Mouse (Mus musculus): Measurements from ENCODE around the gene Dapk3.

The Dapk3 gene

DNA sequence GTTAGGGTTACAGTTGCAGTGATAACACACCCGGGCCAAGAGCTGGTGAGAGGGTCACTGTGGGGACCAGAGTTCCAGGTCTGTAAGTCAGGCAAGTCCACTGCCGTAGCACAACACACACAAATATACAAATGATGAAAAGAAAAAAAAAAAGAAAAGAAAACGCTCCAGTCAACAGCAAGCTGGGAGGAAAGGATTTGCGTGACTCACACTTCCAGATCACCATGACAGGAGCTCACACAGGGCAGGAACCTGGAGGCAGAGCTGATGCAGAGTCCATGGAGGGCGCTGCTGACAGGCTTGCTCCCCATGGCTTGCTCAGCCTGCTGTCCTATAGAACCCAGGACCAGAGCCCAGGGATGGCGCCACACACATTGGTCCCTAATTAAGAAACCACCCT lies 51.4 kb downstream of the Dapk3 start:
- no peak for DNase-seq (ENCODE audit: extremely low read depth, insufficient read length, low spot score)

DNA sequence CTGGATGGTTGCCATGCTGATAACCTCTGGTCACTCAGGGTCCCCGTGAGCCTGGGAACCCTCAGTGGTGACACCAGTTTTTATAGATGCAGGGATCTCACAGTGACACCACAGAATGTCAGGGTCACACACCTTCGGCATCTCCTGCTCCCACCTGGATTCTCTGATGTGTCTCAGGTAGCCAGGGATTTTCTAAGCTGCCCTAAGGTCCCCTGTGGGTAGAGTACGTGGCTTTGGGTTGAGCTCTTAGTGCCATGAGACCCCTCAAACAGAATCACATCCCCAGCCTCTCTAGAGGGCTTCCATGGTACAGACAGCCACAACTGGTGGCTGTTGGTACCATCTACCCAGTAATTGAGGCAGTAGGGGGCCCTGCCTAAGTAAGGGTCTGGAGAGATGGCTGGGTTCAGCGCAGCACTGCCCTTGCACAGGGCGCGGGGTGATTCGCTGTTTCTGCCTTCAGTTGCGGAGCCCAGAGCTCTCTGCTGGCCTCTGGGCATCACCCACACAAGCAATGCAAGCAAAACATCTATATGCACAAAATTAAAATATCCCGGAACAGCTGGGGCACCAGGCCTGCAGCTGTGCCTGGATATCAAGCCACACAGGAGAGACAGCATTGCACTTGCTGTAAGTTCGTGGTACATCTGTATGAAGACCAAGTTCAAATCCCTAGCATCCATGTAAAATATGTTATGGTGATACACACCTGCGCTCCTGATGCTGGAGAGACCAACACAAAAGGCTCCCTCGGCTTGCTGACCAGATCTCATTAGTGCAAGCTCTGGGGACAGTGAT lies 53.9 kb downstream of the Dapk3 start:
- DNase-seq (ENCODE audit: extremely low read depth, insufficient read length, low spot score): no peak

DNA sequence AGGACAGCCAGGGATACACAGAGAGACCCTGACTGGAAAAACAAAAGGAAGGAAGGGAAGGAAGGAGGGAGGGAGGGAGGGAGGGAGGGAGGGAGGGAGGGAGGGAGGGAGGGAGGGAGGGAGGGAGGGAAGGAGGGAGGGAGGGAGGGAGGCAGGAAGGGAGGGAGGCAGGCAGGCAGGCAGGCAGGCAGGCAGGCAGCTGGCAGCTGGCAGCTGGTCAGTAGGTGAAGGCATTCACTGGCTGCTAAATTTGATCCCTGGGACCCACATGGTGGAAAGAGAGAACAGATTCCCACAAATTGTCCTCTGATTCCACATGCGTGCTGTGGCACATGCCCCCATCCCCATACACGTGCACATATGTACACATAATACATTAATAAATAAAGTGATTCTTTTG lies 55.8 kb downstream of the Dapk3 start:
- DNase-seq (ENCODE audit: extremely low read depth, insufficient read length, low spot score): no peak

DNA sequence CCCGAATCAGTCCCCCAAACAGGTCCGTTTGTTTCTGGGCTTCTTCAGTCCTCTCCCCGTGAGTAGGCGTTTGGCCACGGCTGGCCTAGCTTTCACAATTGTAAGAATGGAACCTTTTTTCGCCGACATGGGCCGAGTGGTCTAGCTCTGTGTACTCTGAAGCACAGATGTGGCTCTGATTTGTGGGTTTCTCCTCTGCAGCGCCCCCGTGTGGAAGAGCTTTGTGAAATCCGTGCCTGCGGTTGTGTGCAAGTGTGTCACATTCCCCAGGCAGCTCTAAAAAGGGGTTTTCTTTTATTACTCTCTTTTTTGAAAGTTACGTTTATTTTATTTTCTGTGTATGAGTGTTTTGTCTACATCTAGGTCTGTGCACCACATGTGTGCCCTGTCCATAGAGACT lies 58.1 kb downstream of the Dapk3 start:
- DNase-seq (ENCODE audit: extremely low read depth, insufficient read length, low spot score): no peak

DNA sequence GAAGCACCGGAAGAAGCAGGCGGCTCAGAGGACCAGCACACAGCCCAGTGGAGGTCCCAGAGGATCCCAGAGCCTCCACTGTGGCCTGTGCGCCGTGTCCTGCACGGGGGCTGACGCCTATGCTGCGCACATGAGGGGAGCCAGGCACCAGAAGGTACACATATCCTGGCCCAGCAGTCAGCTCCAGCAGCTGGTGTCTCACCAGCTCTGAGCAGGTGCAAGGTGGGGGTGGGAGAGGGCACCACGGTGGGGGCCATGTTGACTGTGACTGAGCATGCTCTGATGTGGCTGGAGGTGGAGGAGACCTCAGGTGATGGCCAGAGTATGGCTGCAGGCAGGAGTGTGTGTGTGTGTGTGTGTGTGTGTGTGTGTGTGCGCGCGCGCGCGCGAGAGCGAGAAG lies 59.2 kb downstream of the Dapk3 start:
- no peak for DNase-seq (ENCODE audit: extremely low read depth, insufficient read length, low spot score)
